Mouse (Mus musculus): ENCODE results near the gene Grid2. TPM values are rescaled to one million over a fixed set of nuclear protein-coding genes. Genes with fewer than 3 reads are reported as not detected.

Gene Grid2
- total RNA-seq, 2 experiments from 2014 or later = 0.16 TPM; not detected in 1

GRCm38 (mm10) chr6:64568599-64568998 is 1312.9 kb downstream of the Grid2 start:
- peak in 1 of 2 experiments; percentile 7 for DNase-seq
- intact Hi-C loops (cut with DNase I) = no loop called here

GRCm38 (mm10) chr6:64581338-64581737 is 1325.7 kb downstream of the Grid2 start:
- intact Hi-C loops (cut with DNase I) = no loop called here
- no peak for DNase-seq

GRCm38 (mm10) chr6:64588487-64589205 is 1333.0 kb downstream of the Grid2 start:
- intact Hi-C loops (cut with DNase I) = no loop called here
- DNase-seq = no peak

- no peak for DNase-seq
- intact Hi-C loops (cut with DNase I) = no loop called here
Observed at GRCm38 (mm10) chr6:64596261-64596660, 1340.6 kb downstream of the Grid2 start.

GRCm38 (mm10) chr6:64596835-64597234 is 1341.2 kb downstream of the Grid2 start:
- intact Hi-C loops (cut with DNase I) = no loop called here
- no peak for DNase-seq

GRCm38 (mm10) chr6:64598144-64598561 is 1342.5 kb downstream of the Grid2 start:
- intact Hi-C loops (cut with DNase I) = no loop called here
- DNase-seq = no peak

GRCm38 (mm10) chr6:64605753-64606152 is 1350.1 kb downstream of the Grid2 start:
- intact Hi-C loops (cut with DNase I) = no loop called here
- DNase-seq = no peak

GRCm38 (mm10) chr6:64607041-64607440 is 1351.4 kb downstream of the Grid2 start:
- intact Hi-C loops (cut with DNase I) = no loop called here
- no peak for DNase-seq

GRCm38 (mm10) chr6:64607942-64608341 is 1352.3 kb downstream of the Grid2 start:
- DNase-seq = peak in 1 of 2 experiments; percentile 18
- intact Hi-C loops (cut with DNase I) = no loop called here

GRCm38 (mm10) chr6:64616843-64617242 is 1361.2 kb downstream of the Grid2 start:
- intact Hi-C loops (cut with DNase I) = no loop called here
- no peak for DNase-seq

- DNase-seq = no peak
- intact Hi-C loops (cut with DNase I) = no loop called here
Observed at GRCm38 (mm10) chr6:64617417-64618135, 1361.9 kb downstream of the Grid2 start.

GRCm38 (mm10) chr6:64623404-64623803 is 1367.7 kb downstream of the Grid2 start:
- intact Hi-C loops (cut with DNase I) = no loop called here
- DNase-seq = no peak

GRCm38 (mm10) chr6:64647661-64648060 is 1392.0 kb downstream of the Grid2 start:
- intact Hi-C loops (cut with DNase I) = no loop called here
- DNase-seq = no peak

GRCm38 (mm10) chr6:64648196-64648595 is 1392.5 kb downstream of the Grid2 start:
- no peak for DNase-seq
- intact Hi-C loops (cut with DNase I) = no loop called here

- intact Hi-C loops (cut with DNase I) = loop anchor here (2.0 kb wide), 1 partner anchor 337 kb away; no protein-coding TSS in a partner anchor
- DNase-seq = peak; percentile 33 to 38
Observed at GRCm38 (mm10) chr6:64649296-64650226, 1393.9 kb downstream of the Grid2 start.

- no peak for DNase-seq
- intact Hi-C loops (cut with DNase I) = loop anchor here (2.0 kb wide), 1 partner anchor 338 kb away; no protein-coding TSS in a partner anchor
Observed at GRCm38 (mm10) chr6:64650765-64651164, 1395.1 kb downstream of the Grid2 start.

GRCm38 (mm10) chr6:64671010-64671409 is 1415.3 kb downstream of the Grid2 start:
- intact Hi-C loops (cut with DNase I) = no loop called here
- no peak for DNase-seq

GRCm38 (mm10) chr6:64678815-64679214 is 1423.1 kb downstream of the Grid2 start:
- intact Hi-C loops (cut with DNase I) = no loop called here
- no peak for DNase-seq

- intact Hi-C loops (cut with DNase I) = no loop called here
Observed at GRCm38 (mm10) chr6:64683974-64684373, 1428.3 kb downstream of the Grid2 start.

GRCm38 (mm10) chr6:64684973-64685372 is 1429.3 kb downstream of the Grid2 start:
- no peak for DNase-seq
- intact Hi-C loops (cut with DNase I) = no loop called here

More at GRCm38 (mm10) chr6:64683974-64684373, 1428.3 kb downstream of the Grid2 start:
- no peak for DNase-seq

Measured in heart, postnatal 36 days (tissue).